Mouse (Mus musculus): Measurements from ENCODE around the gene Lama1. TPM values are rescaled to one million over a fixed set of nuclear protein-coding genes. Genes with fewer than 3 reads are reported as not detected.
A peak's percentile ranks its signal among the peaks of the same experiment; 100 is the strongest.
"Not testable (repeated sequence)": the region's sequence is repeated elsewhere in the genome, so short reads cannot be mapped to it uniquely, and the experiment has no call there.

Lama1 gene
- total RNA-seq, 2 experiments from 2014 or later = 3.1 TPM

DNA sequence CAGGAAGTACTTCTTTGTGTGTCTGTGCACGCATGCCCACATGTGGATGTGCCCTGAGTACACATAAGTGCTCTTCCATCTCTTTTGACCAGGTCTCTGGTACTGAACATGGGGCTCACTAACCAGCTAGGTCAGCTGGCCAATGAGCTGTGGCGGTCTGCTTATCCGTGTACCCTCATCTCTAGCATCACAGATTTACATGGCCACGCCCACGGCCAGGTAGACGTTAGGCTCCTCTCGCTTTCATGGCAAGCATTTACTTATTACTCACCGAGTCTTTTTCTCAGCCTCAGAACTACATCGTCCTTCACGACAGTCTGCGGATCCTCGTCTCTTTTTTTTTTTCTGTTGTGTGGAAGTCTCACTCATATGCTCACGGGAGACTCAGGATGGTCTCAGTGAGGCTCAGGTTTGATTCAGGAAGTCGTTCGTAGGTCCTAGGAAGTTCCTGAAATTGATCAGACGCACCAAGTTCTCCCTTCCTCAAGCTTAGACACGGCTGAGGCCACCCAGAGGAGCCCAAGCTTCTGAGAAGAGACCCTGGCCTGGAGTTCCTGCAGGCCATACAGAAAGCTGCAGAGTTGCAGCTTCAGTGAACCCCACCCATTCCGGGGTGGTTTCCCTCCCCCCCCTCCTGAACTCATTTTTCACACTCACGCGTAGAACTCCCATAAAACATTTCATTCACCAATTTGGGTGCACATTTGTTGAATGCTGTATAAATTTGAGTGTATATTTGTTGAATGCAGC is 139.3 kb downstream of the Lama1 start:
- DNase-seq (ENCODE audit: extremely low spot score in 1 of 2, low spot score in 1 of 2) = no peak

DNA sequence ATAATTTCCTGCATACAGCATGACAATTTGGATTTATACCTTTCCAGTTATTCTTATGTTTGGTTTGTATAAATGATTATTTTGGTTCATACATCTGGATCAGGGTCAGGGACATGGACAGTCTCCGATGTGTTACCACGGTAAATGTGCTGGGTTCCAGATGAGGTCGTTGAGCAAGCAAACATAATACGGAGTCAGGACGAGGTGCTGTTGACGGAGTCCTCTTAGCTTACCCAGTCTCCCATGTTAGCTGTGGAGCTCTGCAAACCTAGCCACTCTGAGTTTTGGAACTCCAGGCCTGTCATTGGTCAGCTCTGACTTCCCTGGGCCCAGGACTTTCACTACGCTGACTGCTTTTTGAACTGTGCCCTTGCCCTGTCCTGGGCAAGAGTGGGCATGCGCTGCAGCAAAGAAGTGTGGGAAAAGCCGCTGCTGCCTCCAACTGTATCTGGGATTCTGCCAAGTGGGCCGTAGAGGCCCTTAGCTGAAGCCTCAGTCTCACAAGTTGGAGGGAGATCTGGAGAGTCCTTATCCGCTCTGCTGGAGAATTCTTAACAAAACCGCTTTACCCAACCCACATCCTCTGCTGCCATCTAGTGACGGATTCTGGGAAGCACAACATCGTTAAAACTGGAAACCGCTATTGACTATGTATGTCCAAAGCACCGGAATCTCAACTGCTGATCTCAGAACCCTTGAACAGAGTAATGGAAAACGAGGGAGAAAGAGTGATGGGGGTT is 140.5 kb downstream of the Lama1 start:
- peak; percentile 45 to 84 for DNase-seq (ENCODE audit: extremely low spot score in 1 of 2, low spot score in 1 of 2)

GRCm38 (mm10) chr17:67838948-67839347 is 141.9 kb downstream of the Lama1 start:
- no peak for DNase-seq (ENCODE audit: extremely low spot score in 1 of 2, low spot score in 1 of 2)

DNA sequence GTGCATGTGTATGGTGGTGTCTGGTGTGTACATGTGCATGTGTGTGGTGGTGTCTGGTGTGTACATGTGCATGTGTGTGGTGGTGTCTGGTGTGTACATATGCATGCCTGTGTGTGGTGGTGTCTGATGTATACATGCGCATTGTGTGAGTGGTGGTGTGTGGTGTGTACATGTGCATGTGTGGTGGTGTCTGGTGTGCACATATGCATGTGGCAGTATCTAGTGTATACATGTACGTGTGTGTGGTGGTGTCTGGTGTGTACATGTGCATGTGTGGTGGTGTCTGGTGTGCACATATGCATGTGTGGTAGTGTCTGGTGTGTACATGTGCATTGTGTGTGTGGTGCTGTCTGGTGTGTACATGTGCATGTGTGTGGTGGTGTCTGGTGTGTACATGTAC is 144.4 kb downstream of the Lama1 start:
- not testable (repeated sequence) for DNase-seq (ENCODE audit: extremely low spot score in 1 of 2, low spot score in 1 of 2)

DNA sequence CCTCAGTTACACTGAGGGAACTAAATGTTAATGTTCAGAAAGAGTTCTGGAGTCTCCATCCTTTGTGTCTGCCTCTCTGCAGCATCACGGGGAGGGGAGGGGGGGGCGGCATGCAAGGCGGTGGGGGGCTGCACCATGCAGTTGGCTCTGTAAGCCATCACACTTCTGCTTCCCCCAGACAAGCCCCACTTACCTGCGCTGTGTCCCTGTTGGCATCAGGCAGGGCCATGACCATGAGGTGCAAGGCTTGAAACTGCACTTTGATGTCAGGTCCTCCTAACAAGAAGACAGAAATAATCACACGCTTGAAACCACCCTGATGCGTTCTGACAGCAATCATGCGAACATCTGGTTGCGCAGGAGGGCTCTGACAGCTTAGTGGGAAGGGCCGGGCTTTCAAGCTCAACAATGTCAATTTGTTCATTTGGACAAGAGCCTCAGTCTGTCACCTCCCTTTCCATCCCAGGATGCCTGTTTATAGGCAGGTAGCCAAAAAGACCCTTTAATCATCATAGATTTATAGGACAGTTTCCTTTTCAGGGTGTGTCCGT is 164.1 kb downstream of the Lama1 start:
- DNase-seq (ENCODE audit: extremely low spot score in 1 of 2, low spot score in 1 of 2) = no peak

- peak; percentile 51 to 75 for DNase-seq (ENCODE audit: extremely low spot score in 1 of 2, low spot score in 1 of 2)
These were observed 164.9 kb downstream of the Lama1 start for GRCm38 (mm10) chr17:67861744-67862535.

GRCm38 (mm10) chr17:67864363-67864762 is 167.3 kb downstream of the Lama1 start:
- no peak for DNase-seq (ENCODE audit: extremely low spot score in 1 of 2, low spot score in 1 of 2)

DNA sequence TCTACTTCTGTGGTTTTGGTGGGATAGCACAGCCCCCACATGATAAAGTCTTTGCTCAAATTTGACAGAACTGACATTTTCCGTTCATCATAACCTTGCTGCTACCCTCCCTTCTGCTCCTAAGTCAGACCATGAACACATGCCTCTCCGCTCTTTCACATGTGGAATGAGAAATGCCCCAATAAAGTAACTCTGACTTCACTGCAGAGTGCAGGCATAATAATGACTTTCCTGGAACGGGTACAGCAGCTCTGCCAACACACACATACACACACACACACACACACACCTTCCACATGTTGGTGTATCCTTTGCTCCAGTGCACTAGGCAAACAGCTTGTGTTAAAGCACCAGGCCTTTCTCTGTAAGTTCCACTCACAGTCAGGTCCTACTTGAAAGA is 167.9 kb downstream of the Lama1 start:
- no peak for DNase-seq (ENCODE audit: extremely low spot score in 1 of 2, low spot score in 1 of 2)

DNA sequence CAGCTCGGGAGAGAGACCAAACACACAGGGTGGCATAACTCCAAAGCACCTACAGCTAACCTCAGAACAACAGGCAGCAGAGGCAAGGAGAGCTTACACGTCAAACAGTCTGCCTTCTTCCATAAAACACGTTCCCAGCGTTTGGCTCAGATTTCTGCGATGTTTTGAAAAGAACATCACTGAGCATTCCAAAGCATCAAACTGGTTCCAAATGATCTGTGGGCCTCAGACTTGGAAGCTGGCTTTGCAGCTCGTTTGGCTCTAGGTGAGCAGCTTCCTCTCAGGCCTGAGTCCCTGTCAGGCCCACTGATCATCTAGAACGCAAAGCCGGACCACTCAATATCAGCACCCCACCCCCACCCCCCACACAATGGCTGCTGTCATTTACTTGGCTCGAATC is 169.0 kb downstream of the Lama1 start:
- DNase-seq (ENCODE audit: extremely low spot score in 1 of 2, low spot score in 1 of 2) = no peak

DNA sequence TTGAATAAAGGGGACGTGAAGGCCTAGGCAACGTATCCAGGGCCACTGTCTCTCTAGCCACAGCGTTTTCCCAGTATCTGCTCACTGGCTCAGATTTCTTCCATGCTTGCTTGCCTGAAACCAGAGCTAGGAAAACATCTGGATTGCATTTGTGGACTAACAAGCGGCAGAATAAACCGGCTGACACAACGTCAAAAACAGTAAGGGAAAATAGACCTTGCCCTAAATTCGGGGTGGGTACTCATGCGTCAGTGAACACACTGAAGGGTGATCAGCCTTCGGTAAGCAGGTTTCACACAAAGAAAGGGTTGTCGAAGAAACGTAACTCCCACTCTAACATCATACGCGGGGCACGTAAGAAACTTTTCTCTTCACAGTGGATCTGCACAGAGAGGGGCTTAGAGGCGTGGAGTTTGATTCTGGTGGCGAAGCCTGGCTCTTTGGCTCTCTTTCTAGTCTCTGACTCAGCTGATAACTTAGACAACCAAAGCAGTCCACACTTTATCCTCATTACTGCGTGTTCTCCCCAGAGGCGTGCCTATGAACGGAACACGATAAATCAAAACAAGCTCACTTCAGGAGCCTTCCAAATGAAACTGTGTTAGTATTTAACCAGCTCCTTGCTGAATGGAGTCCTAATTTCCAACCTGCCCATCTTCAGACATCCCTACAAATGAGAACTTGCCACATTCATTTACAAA is 169.6 kb downstream of the Lama1 start:
- no peak for DNase-seq (ENCODE audit: extremely low spot score in 1 of 2, low spot score in 1 of 2)

- peak; percentile 59 to 91 for DNase-seq (ENCODE audit: extremely low spot score in 1 of 2, low spot score in 1 of 2)
These were observed 172.9 kb downstream of the Lama1 start for GRCm38 (mm10) chr17:67869731-67870601.

Other genes with a start within 250 kb of the Lama1 start
- gene Lrrc30, start 64.5 kb upstream of the Lama1 start, total RNA-seq (2021) = not detected

Data from layer of hippocampus, postnatal 25 days (tissue).